ENCODE assay signal across 9 mouse cellular contexts in the genomic region with DNA sequence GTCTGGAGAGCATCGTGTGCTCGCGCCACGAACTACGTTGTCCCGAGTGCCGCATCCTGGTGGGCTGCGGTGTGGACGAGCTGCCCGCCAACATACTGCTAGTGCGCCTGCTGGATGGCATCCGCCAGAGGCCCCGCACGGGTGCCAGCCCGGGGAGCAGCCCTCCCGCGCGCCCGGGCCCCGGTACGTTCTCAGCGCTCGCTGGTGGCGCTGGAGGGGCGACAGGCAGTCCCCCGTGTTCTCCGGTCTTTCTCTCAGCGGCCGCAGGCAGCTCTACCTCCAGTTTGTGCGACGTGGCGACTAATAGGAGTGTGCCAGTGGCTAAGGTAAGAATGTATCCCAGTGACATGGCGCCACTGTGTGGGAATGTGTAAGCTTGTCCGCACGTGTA. TPM values are rescaled to one million over a fixed set of nuclear protein-coding genes. Genes with fewer than 3 reads are reported as not detected.
DNase-seq lines count a peak whose midpoint lies in the region; ATAC-seq and TF ChIP-seq lines count a peak whose summit lies in the region.
"Had no signal": no experiment of that assay in that cellular context is flagged by ENCODE, and none has a peak within 500 bp of the region (broad histone marks: within the 10 kb centered on the region; RNA-seq: fewer than 3 reads in every experiment).

No protein-coding gene starts in this region.

- no peak for TF ChIP-seq CTCF in ES-Bruce4 (IDR thresholded peaks at IDR 0.05; ENCODE audit: low read depth, low read length)
- peak; percentile 42 for TF ChIP-seq CTCF in hindbrain, postnatal 0 days (IDR thresholded peaks at IDR 0.05; ENCODE audit: low read depth)
- no peak for TF ChIP-seq CTCF in lung, postnatal 0 days (IDR thresholded peaks at IDR 0.05)

- H3K4me2 ChIP-seq in embryonic facial prominence, embryonic 14.5 days (ENCODE audit: low read depth, low read length), result peak overlapping the region; percentile 100
- H3K4me2 ChIP-seq in hindbrain, postnatal 0 days (ENCODE audit: low read depth, low read length), result peak overlapping the region; percentile 93
- peak overlapping the region; percentile 93 for H3K4me2 ChIP-seq in lung, postnatal 0 days (replicated peaks; ENCODE audit: low read depth, low read length)

- DNase-seq in gastrocnemius, postnatal 10 days, result peak; percentile 25
- DNase-seq in gastrocnemius, postnatal 36 days, result no peak
- DNase-seq in embryonic facial prominence, embryonic 14.5 days (ENCODE audit: low spot score), result peak; percentile 29
- DNase-seq in hindbrain, postnatal 0 days (ENCODE audit: low spot score), result peak; percentile 61
- no peak for DNase-seq in lung, postnatal 0 days (ENCODE audit: low spot score)
- peak; percentile 46 for DNase-seq in right cerebral cortex, postnatal 14 days
- no peak for DNase-seq in spleen, postnatal 4 days (ENCODE audit: low spot score in 2 of 2)

- no peaks in the 10 kb centered on the region for H3K36me3 ChIP-seq in ES-Bruce4 (ENCODE audit: control insufficient read depth, insufficient read depth, low read length, poor library complexity, severe bottlenecking)
- no peaks in the 10 kb centered on the region for H3K36me3 ChIP-seq in embryonic facial prominence, embryonic 14.5 days (ENCODE audit: control insufficient read depth, insufficient read depth, low read length)
- H3K36me3 ChIP-seq in hindbrain, postnatal 0 days (ENCODE audit: insufficient read depth, low read length), result no peaks in the 10 kb centered on the region
- H3K36me3 ChIP-seq in lung, postnatal 0 days (ENCODE audit: insufficient read depth, low read length), result no peaks in the 10 kb centered on the region

- H3K9me3 ChIP-seq in ES-Bruce4 (replicated peaks; ENCODE audit: control insufficient read depth, insufficient read depth, low read length, poor library complexity, severe bottlenecking), result no peaks in the 10 kb centered on the region
- no peaks in the 10 kb centered on the region for H3K9me3 ChIP-seq in embryonic facial prominence, embryonic 14.5 days (ENCODE audit: control insufficient read depth, low read length)
- no peaks in the 10 kb centered on the region for H3K9me3 ChIP-seq in hindbrain, postnatal 0 days (ENCODE audit: low read length)
- no peaks in the 10 kb centered on the region for H3K9me3 ChIP-seq in lung, postnatal 0 days (ENCODE audit: low read length)

- intact Hi-C loops in gastrocnemius, postnatal 36 days (cut with DNase I), result loop anchor here (2.0 to 5.0 kb wide), 2 partner anchors 179 to 337 kb away; no protein-coding TSS in a partner anchor

- TF ChIP-seq POLR2A in ES-Bruce4 (IDR thresholded peaks at IDR 0.05; ENCODE audit: insufficient read depth, low read length), result no peak

- peak overlapping the region; percentile 55 for H3K4me3 ChIP-seq in ES-Bruce4 (ENCODE audit: low read depth, low read length)
- H3K4me3 ChIP-seq in embryonic facial prominence, embryonic 14.5 days (ENCODE audit: low read depth, low read length), result peak overlapping the region; percentile 67
- peak overlapping the region; percentile 70 for H3K4me3 ChIP-seq in hindbrain, postnatal 0 days (ENCODE audit: low read length)
- H3K4me3 ChIP-seq in lung, postnatal 0 days (ENCODE audit: low read depth, low read length), result peak overlapping the region; percentile 50

- peaks cover 1% of the 10 kb centered on the region; the same call in 1 of the 2 replicates for H3K27me3 ChIP-seq in ES-Bruce4 (ENCODE audit: control insufficient read depth, insufficient read depth, low read length, poor library complexity, severe bottlenecking)
- peaks cover 28% of the 10 kb centered on the region for H3K27me3 ChIP-seq in embryonic facial prominence, embryonic 14.5 days (replicated peaks; ENCODE audit: control insufficient read depth, insufficient read depth, low read length)
- H3K27me3 ChIP-seq in hindbrain, postnatal 0 days (ENCODE audit: insufficient read depth, low read length), result no peaks in the 10 kb centered on the region
- H3K27me3 ChIP-seq in lung, postnatal 0 days (replicated peaks; ENCODE audit: insufficient read depth, low read length), result peaks cover 2% of the 10 kb centered on the region; the same call in 1 of the 2 replicates

- no peak overlapping the region for H3K27ac ChIP-seq in ES-Bruce4 (ENCODE audit: insufficient read depth, low read length)
- H3K27ac ChIP-seq in embryonic facial prominence, embryonic 14.5 days (replicated peaks; ENCODE audit: low read depth, low read length), result no peak overlapping the region
- no peak overlapping the region; the same call in 1 of the 2 replicates for H3K27ac ChIP-seq in hindbrain, postnatal 0 days
- H3K27ac ChIP-seq in lung, postnatal 0 days (ENCODE audit: low read length), result no peak overlapping the region

- H3K4me1 ChIP-seq in ES-Bruce4 (ENCODE audit: control insufficient read depth, insufficient read depth, low read length), result no peaks in the 10 kb centered on the region
- peaks cover 12% of the 10 kb centered on the region; the same call in 1 of the 2 replicates for H3K4me1 ChIP-seq in embryonic facial prominence, embryonic 14.5 days (ENCODE audit: control insufficient read depth, insufficient read depth, low read length)
- H3K4me1 ChIP-seq in hindbrain, postnatal 0 days (ENCODE audit: insufficient read depth, low read length), result no peaks in the 10 kb centered on the region; the same call in 1 of the 2 replicates
- 0 out of 2 replicates have a peak, but pooled peaks cover 6% of the 10 kb centered on the region for H3K4me1 ChIP-seq in lung, postnatal 0 days (ENCODE audit: insufficient read depth, low read depth, low read length)

- under 1% methylated on average over 28 of the region's 35 CpGs for WGBS in embryonic facial prominence, embryonic 14.5 days
- 2% methylated on average over 32 of the region's 35 CpGs for WGBS in hindbrain, postnatal 0 days
- under 1% methylated on average over 35 of the region's 35 CpGs for WGBS in lung, postnatal 0 days

- no peak for TF ChIP-seq EP300 in ES-Bruce4 (IDR thresholded peaks at IDR 0.05; ENCODE audit: insufficient read depth, low read depth, low read length)
- TF ChIP-seq EP300 in lung, postnatal 0 days (IDR thresholded peaks at IDR 0.05), result no peak

- peak overlapping the region; percentile 50 for H3K9ac ChIP-seq in ES-Bruce4 (ENCODE audit: low read depth, poor library complexity, severe bottlenecking)
- peak overlapping the region; percentile 63 for H3K9ac ChIP-seq in embryonic facial prominence, embryonic 14.5 days (ENCODE audit: low read depth, low read length)
- H3K9ac ChIP-seq in hindbrain, postnatal 0 days (replicated peaks; ENCODE audit: low read length), result peak overlapping the region; percentile 58
- no peak overlapping the region; the same call in 1 of the 2 replicates for H3K9ac ChIP-seq in lung, postnatal 0 days (replicated peaks; ENCODE audit: low read depth)

- ATAC-seq in embryonic facial prominence, embryonic 14.5 days (ENCODE audit: low read depth), result 0 out of 2 replicates have a peak, but pooled peaks have one; percentile 17
- ATAC-seq in hindbrain, postnatal 0 days, result peak; percentile 52
- peak; percentile 1; the same call in 1 of the 2 replicates for ATAC-seq in lung, postnatal 0 days

RNA-seq across cellular contexts. Expression of gene Sh3rf3, which starts 0.6 kb away (rescaled TPM):
- total RNA-seq in gastrocnemius, postnatal 10 days (2021), result 1 to 10 TPM; 2.6 to 3.2 TPM
- total RNA-seq in gastrocnemius, postnatal 36 days (2021), result under 1 TPM; 0.42 to 0.87 TPM
- polyA plus RNA-seq in ES-Bruce4 (2011; ENCODE audit: insufficient read depth, insufficient read length, low read depth, missing spikeins), result 0.55 and 2.5 TPM in 2 replicates
- 2.4 and 3.1 TPM in 2 replicates for polyA plus RNA-seq in embryonic facial prominence, embryonic 14.5 days (2014; fragmentation: Nextera tagmentation; extraction: Ambion mirVana)
- total RNA-seq in hindbrain, postnatal 0 days (2014; rRNA removed), result 17.1 and 23.8 TPM in 2 replicates
- polyA plus RNA-seq in hindbrain, postnatal 0 days (2015; fragmentation: Nextera tagmentation; extraction: Ambion mirVana), result 2.2 and 3.5 TPM in 2 replicates
- polyA plus RNA-seq in lung, postnatal 0 days (2015; fragmentation: Nextera tagmentation; extraction: Ambion mirVana), result 2.0 TPM in 2 replicates
- total RNA-seq: MEL had no signal

Comparison
In these comparisons a context has a peak if more than half of its experiments do, and no peak if none do; other contexts are left out.
1. DNase-seq: peak in gastrocnemius, postnatal 10 days (single experiment), embryonic facial prominence, embryonic 14.5 days (single experiment), hindbrain, postnatal 0 days (single experiment) and right cerebral cortex, postnatal 14 days (single experiment); none in gastrocnemius, postnatal 36 days (0 of 2), lung, postnatal 0 days (single experiment) and spleen, postnatal 4 days (0 of 2).
2. ATAC-seq: peak in every context shown above with its lines; median percentile 52 in hindbrain, postnatal 0 days; 17 in embryonic facial prominence, embryonic 14.5 days; 1 in lung, postnatal 0 days.
3. Peak in every context shown above with its lines, with median percentiles within 50 percentile points of each other: H3K4me3 ChIP-seq and H3K4me2 ChIP-seq.